26 mouse cellular contexts compared by ENCODE assay signal in genomic region chr3:36210939-36211338, GRCm38 (mm10). TPM values are rescaled to one million over a fixed set of nuclear protein-coding genes. Genes with fewer than 3 reads are reported as not detected.
DNase-seq lines count a peak whose midpoint lies in the region; ATAC-seq lines count a peak whose summit lies in the region.
"Had no signal": no experiment of that assay in that cellular context is flagged by ENCODE, and none has a peak within 500 bp of the region (broad histone marks: within the 10 kb centered on the region; RNA-seq: fewer than 3 reads in every experiment).

No protein-coding gene starts in this region.

- no peaks in the 10 kb centered on the region for H3K4me1 ChIP-seq in hindbrain, embryonic 16.5 days (ENCODE audit: control insufficient read depth, insufficient read depth, low read depth, low read length)
- no peaks in the 10 kb centered on the region for H3K4me1 ChIP-seq in hindbrain, embryonic 11.5 days (replicated peaks; ENCODE audit: control insufficient read depth, insufficient read depth, low read length)
- H3K4me1 ChIP-seq in lung, embryonic 15.5 days = 0 out of 2 replicates have a peak, but pooled peaks cover 8% of the 10 kb centered on the region
- H3K4me1 ChIP-seq: forebrain, embryonic 12.5 days; heart, embryonic 10.5 days; hindbrain, embryonic 15.5 days; intestine, embryonic 15.5 days; midbrain, embryonic 12.5 days; stomach, embryonic 15.5 days had no signal

- H3K27ac ChIP-seq in hindbrain, embryonic 16.5 days (ENCODE audit: low read depth, low read length) = no peak overlapping the region
- H3K27ac ChIP-seq in hindbrain, embryonic 11.5 days (ENCODE audit: low read depth, low read length) = no peak overlapping the region
- no peak overlapping the region for H3K27ac ChIP-seq in lung, embryonic 15.5 days
- H3K27ac ChIP-seq: forebrain, embryonic 12.5 days; heart, embryonic 10.5 days; hindbrain, embryonic 15.5 days; intestine, embryonic 15.5 days; midbrain, embryonic 12.5 days; stomach, embryonic 15.5 days had no signal

- 56% methylated on average over 2 of the region's 2 CpGs for WGBS in hindbrain, embryonic 16.5 days
- WGBS in hindbrain, embryonic 11.5 days = 80% methylated on average over 2 of the region's 2 CpGs
- 24% methylated on average over 2 of the region's 2 CpGs for whole genome bisulfite sequencing in lung, embryonic 15.5 days

- peak; percentile 13 for DNase-seq in adrenal gland, postnatal 25 days
- DNase-seq in adrenal gland, adult 8-10 months = no peak
- no peak for DNase-seq in hindbrain, embryonic 11.5 days (ENCODE audit: low spot score)
- DNase-seq in lung, adult 18-20 months = no peak
- peak; percentile 20 for DNase-seq in 3T3-L1 (ENCODE audit: low read depth, low spot score)
- no peak for DNase-seq in gastrocnemius, adult 8-10 months (ENCODE audit: low spot score in 2 of 2)
- DNase-seq: layer of hippocampus, adult 9-11 months; thymus, postnatal 25 days had no signal

- no peak overlapping the region for H3K4me2 ChIP-seq in hindbrain, embryonic 16.5 days (ENCODE audit: low read length)
- H3K4me2 ChIP-seq in hindbrain, embryonic 11.5 days (replicated peaks; ENCODE audit: low read depth, low read length) = no peak overlapping the region
- no peak overlapping the region for H3K4me2 ChIP-seq in lung, embryonic 15.5 days
- H3K4me2 ChIP-seq: forebrain, embryonic 12.5 days; hindbrain, embryonic 15.5 days; intestine, embryonic 15.5 days; midbrain, embryonic 12.5 days; stomach, embryonic 15.5 days had no signal

- H3K27me3 ChIP-seq in hindbrain, embryonic 16.5 days (replicated peaks; ENCODE audit: control insufficient read depth, insufficient read depth, low read length) = no peaks in the 10 kb centered on the region
- no peaks in the 10 kb centered on the region for H3K27me3 ChIP-seq in hindbrain, embryonic 11.5 days (ENCODE audit: control insufficient read depth, insufficient read depth, low read length)
- H3K27me3 ChIP-seq in lung, embryonic 15.5 days = no peaks in the 10 kb centered on the region
- H3K27me3 ChIP-seq: forebrain, embryonic 12.5 days; hindbrain, embryonic 15.5 days; intestine, embryonic 15.5 days; midbrain, embryonic 12.5 days; stomach, embryonic 15.5 days had no signal

- H3K9ac ChIP-seq in hindbrain, embryonic 16.5 days (ENCODE audit: low read depth, low read length) = no peak overlapping the region
- H3K9ac ChIP-seq in hindbrain, embryonic 11.5 days (ENCODE audit: low read depth, low read length) = no peak overlapping the region
- no peak overlapping the region for H3K9ac ChIP-seq in lung, embryonic 15.5 days
- H3K9ac ChIP-seq: forebrain, embryonic 12.5 days; hindbrain, embryonic 15.5 days; intestine, embryonic 15.5 days; midbrain, embryonic 12.5 days; stomach, embryonic 15.5 days had no signal

- H3K4me3 ChIP-seq in hindbrain, embryonic 16.5 days (ENCODE audit: low read length) = no peak overlapping the region
- no peak overlapping the region for H3K4me3 ChIP-seq in hindbrain, embryonic 11.5 days (ENCODE audit: low read depth, low read length)
- no peak overlapping the region for H3K4me3 ChIP-seq in lung, embryonic 15.5 days
- H3K4me3 ChIP-seq: forebrain, embryonic 12.5 days; heart, embryonic 10.5 days; hindbrain, embryonic 15.5 days; intestine, embryonic 15.5 days; midbrain, embryonic 12.5 days; stomach, embryonic 15.5 days had no signal

- H3K36me3 ChIP-seq in hindbrain, embryonic 16.5 days (ENCODE audit: control insufficient read depth, insufficient read depth, low read length) = no peaks in the 10 kb centered on the region
- H3K36me3 ChIP-seq in hindbrain, embryonic 11.5 days (ENCODE audit: control insufficient read depth, insufficient read depth, low read length) = no peaks in the 10 kb centered on the region
- no peaks in the 10 kb centered on the region for H3K36me3 ChIP-seq in lung, embryonic 15.5 days
- H3K36me3 ChIP-seq: forebrain, embryonic 12.5 days; heart, embryonic 10.5 days; hindbrain, embryonic 15.5 days; intestine, embryonic 15.5 days; midbrain, embryonic 12.5 days; stomach, embryonic 15.5 days had no signal

- peak; percentile 26; the same call in 1 of the 2 replicates for ATAC-seq in hindbrain, embryonic 16.5 days
- no peak for ATAC-seq in hindbrain, embryonic 11.5 days (ENCODE audit: low FRiP score)
- peak; percentile 70 for ATAC-seq in lung, embryonic 15.5 days (ENCODE audit: borderline replicate concordance, extremely low read depth, low FRiP score, low TSS enrichment)
- ATAC-seq: CD4-positive, CD25-positive, alpha-beta regulatory T cell, adult 4 months had no signal

- H3K9me3 ChIP-seq in hindbrain, embryonic 16.5 days (ENCODE audit: control insufficient read depth, low read length) = no peaks in the 10 kb centered on the region
- H3K9me3 ChIP-seq in hindbrain, embryonic 11.5 days (ENCODE audit: control insufficient read depth, low read length) = no peaks in the 10 kb centered on the region
- no peaks in the 10 kb centered on the region for H3K9me3 ChIP-seq in lung, embryonic 15.5 days
- H3K9me3 ChIP-seq: forebrain, embryonic 12.5 days; heart, embryonic 10.5 days; hindbrain, embryonic 15.5 days; intestine, embryonic 15.5 days; midbrain, embryonic 12.5 days; stomach, embryonic 15.5 days had no signal

RNA-seq across cellular contexts. Expression of gene Qrfpr, which starts 11.2 kb away (rescaled TPM):
- total RNA-seq in adrenal gland, postnatal 25 days (2021) = not detected in 2 replicates
- not detected for total RNA-seq in adrenal gland, adult 8-10 months (2022)
- polyA plus RNA-seq in hindbrain, embryonic 16.5 days (2015; fragmentation: Nextera tagmentation; extraction: Ambion mirVana) = 1.9 and 2.2 TPM in 2 replicates
- 0.09 TPM in 1 of 2 replicates, not detected in the other for polyA plus RNA-seq in hindbrain, embryonic 11.5 days (2014; fragmentation: Nextera tagmentation; extraction: Ambion mirVana)
- polyA plus RNA-seq in lung, embryonic 15.5 days (2015; fragmentation: Nextera tagmentation; extraction: Ambion mirVana) = 0.13 and 0.17 TPM in 2 replicates
- not detected for total RNA-seq in gastrocnemius, adult 8-10 months (2022)
- total RNA-seq: gastrocnemius, postnatal 10 days; granulocyte monocyte progenitor cell, adult 5-6 weeks; heart, postnatal 4 days; liver, adult 2 months; neutrophil, adult 5-6 weeks had no signal
- polyA plus RNA-seq: CD4-positive, CD25-positive, alpha-beta regulatory T cell, adult 4 months; embryonic facial prominence, embryonic 11.5 days; intestine, embryonic 15.5 days; kidney, embryonic 14.5 days; large intestine, adult 2 months; liver, adult 2 months; liver, embryonic 16.5 days; midbrain, embryonic 12.5 days had no signal

Comparison
In these comparisons a context has a peak if more than half of its experiments do, and no peak if none do; other contexts are left out.
1. DNase-seq: peak in adrenal gland, postnatal 25 days (single experiment) and 3T3-L1 (single experiment); none in adrenal gland, adult 8-10 months (single experiment), hindbrain, embryonic 11.5 days (single experiment), lung, adult 18-20 months (0 of 2) and gastrocnemius, adult 8-10 months (0 of 2).